Mouse (Mus musculus): Measurements from ENCODE around the gene Rnf4.

Gene Rnf4

DNA sequence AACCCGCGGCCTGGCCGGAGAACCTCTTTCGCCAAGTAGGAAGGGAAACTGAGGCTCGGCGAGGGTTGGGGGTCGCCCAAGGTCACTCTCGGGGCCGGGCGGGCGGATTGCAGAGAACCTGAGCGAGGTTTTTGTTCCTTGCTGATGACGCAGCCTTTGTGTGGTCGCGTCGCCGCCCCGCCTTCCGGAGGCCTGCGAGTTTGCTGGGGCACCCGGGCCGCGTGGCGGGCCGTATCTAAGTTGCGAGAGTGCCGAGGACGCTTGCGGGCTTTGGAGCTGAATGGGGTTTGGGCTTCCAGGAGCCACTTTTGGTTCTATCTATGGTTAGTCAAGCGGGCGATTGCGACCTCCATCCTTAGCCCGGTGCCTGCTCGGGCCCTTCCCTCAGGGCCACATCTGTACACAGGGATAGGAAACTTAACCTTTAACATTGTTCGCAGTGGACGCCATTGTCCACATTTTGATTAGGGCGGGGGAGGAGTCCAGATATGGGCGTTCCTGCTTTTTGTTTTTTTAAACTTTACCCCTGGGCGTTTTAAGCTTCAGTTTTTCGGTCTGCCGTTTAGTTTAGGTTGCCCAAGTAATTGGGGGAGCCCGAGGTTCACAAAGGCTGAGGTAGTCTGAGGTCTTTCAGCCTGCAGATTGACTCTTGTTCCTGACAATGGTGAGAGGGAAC is 824 bp downstream of the Rnf4 start:
- peak; percentile 47 to 71 for DNase-seq

GRCm38 (mm10) chr5:34340246-34340645 is 4.2 kb downstream of the Rnf4 start:
- DNase-seq, result no peak

GRCm38 (mm10) chr5:34352084-34352631 is 16.1 kb downstream of the Rnf4 start:
- DNase-seq, result no peak

DNA sequence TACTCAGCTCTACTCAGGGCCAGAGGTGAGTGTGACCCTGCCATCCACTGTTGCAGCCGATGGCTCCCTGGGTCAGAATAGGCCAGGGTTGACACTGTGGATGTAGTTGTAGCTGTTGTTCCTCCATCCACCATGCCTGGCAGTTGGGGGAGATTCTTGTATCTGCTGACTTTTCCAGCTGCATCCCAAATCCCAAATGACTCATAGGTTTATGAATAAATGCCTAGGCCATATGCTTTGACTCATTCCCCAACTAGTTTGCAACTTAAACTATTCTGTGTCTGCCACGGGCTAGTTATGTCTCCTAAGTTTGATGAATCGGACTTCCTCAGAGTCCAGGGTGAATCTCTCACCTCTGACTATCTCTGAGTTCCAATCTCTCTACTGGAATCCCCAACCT is 24.2 kb downstream of the Rnf4 start:
- no peak for DNase-seq

- DNase-seq, result no peak
These were observed 27.0 kb downstream of the Rnf4 start for GRCm38 (mm10) chr5:34363115-34363514.

DNA sequence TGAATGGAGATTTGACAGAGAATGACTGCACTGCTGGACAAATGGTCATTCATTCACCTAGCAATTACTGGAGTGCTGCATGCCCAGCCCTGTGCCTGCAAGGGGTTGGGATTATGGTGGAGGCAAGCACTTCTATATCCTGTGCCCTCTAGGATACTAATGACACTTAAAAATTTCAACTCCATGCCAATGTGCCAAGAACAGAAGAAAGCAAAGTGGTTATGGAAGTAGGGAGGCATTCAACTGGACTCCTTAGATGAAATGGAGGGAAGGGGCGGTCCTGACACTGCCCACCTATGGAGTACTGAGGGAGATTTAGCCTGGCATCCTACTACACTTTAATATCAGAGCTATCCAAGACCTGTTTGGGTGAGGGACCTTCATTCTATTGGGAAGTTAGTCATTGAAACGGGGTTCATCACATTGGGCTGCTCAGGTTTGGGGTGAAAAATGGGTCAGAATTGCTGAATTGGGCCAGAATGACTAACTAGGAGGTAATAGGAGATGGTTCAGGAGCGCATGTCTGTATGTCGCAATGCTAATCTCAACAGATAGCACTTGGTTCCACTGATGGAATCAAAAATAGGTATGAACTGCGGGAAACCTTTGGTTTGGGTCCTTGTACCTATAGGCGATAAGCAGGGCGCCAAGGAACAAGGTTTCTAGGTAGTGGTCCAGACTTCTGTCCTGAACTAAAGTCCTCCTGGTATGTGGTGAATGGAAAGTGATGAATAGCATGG is 32.6 kb downstream of the Rnf4 start:
- no peak for DNase-seq

DNA sequence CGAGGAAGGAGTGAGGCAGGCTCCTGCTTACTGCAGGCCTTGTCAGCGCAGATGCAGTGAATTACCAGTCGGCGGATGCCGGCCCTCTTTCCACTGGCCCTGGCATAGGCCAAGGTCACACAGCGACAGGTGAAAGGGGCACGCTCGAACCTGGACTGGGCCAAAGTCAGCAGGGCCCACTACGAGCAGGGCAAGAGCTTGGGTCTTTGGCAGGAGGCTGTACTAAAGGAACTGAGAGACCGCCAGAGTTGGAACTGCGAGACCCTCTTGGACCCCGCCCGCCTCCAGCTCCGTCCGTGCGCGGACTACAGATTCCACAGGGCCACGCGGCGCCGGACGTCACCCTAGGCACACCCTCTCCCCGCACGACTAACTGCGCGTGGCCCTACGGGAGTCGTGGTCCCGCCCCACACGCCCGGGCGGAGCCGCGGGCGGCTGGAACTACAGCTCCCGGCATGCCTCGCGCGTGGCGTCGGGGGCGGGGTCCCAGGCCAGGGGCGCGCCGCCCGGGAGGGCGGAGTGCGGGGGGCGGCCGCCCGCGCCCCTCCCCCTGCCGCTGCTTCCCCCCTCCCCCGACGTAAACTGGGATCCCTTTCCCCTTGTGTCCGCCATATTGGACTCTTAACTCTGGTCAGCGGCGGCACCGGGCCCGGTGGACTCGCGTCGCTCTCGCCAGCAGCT is 33.4 kb downstream of the Rnf4 start, which contains the start of gene Fam193a:
Gene Fam193a (plus strand): TSS at position 593 of the 681 bp plus-strand sequence.
- DNase-seq, result peak; percentile 98 to 99

GRCm38 (mm10) chr5:34370022-34370823 is 34.1 kb downstream of the Rnf4 start:
- DNase-seq, result peak; percentile 16 to 47

DNA sequence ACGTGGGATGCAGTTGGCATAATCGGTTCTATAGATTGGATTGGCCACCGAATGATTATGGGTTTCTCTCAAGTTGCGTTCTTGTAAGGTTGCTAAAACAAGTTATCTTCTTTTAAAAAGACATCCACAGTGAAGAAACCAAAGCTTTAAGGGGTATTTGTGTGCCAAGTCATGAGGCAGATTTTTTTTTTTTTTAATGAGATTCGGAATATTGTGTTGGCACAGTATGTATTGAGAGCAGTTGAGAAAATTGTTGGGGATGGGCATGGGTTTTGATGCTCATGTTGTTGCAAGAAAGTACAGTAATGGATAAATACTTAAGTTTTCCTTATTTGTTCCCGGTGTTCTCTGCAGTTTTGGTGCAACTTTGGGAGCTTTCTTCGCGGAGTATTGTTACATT is 34.8 kb downstream of the Rnf4 start:
- no peak for DNase-seq

- DNase-seq, result no peak
These were observed 36.1 kb downstream of the Rnf4 start for GRCm38 (mm10) chr5:34372141-34372540.

DNA sequence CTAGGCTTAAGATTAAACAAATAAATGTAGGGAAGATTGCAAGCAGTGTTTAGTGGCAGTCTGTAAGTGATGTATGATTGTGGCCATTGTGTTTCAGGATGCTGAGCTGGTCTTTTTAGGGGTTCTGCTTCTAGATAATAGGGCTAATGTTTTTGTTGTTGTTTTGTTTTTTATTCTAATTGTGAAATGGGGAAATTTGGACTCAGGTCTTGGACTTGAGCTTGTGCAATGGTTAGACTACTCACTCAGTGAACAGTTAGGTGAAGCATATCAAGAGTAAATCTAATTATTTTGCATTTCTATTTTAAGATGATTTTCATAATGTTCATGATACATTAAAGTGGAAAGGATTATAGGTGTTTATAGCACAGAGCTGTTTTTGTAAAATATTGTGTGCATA is 36.5 kb downstream of the Rnf4 start:
- no peak for DNase-seq

DNA sequence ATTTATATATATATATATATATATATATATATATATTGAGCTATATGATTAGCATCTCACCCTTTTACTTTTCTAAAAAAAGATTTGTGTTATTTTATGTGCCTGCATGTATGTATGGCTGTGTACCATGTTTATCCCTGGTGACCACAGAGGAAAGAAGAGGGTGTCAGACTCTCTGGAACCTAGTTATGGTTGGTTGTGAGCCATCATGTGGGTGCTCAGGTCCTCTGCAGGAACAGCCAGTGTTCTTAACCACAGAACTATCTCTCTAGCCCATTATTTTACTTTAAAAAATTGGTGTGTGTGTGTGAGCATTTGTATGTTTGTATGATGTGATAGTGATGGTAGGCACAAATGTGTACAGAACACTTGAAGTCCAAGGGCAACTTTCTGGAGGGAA is 42.7 kb downstream of the Rnf4 start:
- no peak for DNase-seq

DNA sequence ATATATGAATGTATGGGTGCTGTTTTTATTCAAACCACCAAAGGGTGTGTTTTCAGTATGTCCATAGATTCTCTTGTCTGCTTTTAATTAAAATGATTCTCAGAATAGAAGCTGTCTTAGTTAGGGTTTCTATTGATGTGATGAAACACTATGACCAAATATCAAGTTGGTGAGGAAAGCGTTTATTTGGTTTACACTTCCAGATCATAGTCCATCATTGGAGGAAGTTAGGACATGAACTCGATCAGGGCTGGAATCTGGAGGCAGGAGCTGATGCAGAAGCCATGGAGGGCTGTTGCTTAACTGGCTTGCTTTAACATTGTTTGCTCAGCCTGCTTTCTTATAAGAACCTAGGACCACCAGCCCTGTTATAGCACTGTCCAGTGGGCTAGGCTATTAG is 45.6 kb downstream of the Rnf4 start:
- no peak for DNase-seq

DNA sequence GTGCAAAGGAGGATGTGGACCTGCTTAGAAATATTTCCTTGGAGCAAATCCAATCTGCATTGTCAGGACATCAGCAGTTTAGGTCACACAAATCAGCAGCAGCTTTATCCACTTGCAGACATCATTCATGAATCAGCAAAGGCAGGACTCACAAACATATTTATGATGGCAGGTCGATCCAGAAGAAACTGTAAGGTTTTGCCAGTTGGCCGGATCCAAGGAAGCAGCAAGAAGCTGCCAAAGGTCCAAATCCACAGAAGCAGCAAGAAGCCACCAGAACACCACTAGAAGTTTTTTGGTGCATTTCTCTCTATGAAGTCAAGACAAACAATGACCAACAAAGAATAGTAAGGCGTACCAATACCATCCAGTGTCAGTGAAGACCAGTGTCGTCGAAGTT is 49.5 kb downstream of the Rnf4 start:
- no peak for DNase-seq

DNA sequence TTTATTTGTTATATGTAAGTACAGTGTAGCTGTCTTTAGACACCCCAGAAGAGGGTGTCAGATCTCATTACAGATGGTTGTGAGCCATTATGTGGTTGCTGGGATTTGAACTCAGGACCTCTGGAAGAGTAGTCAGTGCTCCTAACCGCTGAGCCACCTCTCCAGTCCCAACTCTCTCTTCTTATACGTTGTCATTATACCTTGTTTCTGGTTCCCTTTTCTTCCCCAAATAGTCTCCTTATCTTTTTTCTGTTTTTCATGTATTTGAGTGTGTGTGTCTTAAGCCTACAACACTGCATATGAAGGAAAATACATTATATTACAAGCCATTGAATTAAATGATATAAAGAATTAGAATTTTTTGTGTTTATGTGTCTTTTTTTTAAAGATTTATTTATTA is 50.7 kb downstream of the Rnf4 start:
- DNase-seq, result no peak

DNA sequence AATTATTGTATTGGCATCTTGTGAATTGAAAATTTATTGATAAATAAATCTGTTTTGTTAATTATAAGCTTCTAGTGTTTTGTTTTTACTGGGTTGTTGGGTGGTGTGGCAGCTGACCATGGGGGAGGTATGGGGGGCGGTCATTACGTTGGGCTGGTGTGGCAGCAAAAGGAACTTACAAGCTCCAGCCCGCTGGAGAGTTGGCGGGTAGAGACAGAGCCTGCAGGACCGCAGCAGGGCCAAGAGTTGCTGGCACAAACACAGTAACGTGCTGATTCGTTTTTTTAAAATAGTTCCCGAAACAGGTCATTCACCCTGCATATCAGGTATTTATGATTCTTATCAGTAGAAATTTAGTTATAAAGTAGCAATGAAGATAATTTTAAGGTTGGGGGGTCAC is 57.2 kb downstream of the Rnf4 start:
- no peak for DNase-seq

GRCm38 (mm10) chr5:34395347-34395746 is 59.3 kb downstream of the Rnf4 start:
- no peak for DNase-seq

DNA sequence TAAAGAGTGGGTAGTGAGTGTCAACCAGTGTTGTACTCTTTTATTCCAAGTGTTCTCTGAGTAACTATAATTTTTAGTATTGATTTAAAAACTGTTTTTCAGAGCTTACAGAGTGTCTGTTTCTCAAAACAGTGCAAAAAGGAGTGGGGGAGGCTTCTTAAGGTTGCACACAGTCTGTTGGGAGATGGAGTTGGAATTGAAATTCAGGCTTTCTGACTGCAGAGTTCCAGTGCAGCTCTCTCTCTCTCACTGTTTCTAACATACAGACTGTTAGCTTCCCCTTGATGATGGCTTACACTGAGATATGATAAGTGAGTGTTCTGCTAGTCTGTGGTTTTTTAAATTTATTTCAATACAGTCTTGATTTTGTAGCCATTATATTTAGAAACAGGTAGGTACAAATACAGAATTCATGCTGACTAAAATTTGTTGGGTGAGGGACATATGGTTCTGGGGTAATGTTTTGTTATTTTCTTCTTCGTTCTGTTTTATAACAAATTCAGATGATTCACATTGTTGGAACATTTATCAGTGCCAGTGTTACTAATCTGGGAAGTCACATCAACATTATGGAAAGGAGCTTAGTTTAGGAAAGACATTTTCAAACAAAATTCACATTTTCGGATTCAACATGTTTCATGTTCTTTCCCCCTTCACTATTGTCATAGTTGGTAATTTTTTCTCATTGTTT is 59.9 kb downstream of the Rnf4 start:
- DNase-seq, result no peak

DNA sequence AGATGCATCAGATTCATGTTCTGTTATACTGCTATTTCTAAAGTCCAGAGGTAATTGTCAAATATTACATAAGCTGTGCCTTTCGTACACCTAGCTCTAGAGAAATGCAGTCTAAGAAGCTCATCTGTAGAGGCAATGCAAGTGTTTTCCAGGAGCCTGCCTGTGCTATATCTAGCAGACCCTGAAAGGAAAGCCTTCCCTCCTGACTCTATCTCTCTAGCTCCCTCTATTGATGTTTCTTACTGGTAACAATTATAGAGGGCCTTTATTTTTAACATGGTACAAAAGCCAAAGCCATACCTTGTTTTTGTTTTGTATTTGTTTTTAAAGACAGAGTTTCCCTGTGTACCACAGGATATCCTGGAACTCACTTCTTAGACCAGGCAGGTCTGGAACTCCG is 61.8 kb downstream of the Rnf4 start:
- no peak for DNase-seq

DNA sequence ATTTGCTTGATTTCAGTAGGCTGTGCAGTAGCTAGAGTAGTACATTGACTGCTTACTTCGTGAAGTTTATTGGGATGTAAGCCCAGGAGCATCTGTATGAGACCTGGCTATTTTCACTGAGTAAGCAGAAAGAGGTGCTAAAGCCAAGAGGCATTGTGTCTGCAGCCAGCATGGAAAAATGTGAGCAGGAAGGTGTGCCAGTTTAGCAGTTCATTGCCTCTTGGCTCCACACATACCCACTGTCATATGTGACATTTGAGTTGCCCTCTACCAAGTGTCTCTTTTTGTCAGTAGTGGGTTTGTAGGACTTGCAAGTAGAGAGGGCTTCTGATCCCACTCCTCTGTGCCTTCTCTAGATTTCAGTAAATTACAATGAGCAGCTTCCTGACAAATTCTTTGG is 62.2 kb downstream of the Rnf4 start:
- no peak for DNase-seq

Measured in kidney, postnatal 25 days (tissue).